Mouse (Mus musculus) stomach, embryonic 14.5 days (tissue): Measurements from ENCODE around the gene H1fx. TPM values are rescaled to one million over a fixed set of nuclear protein-coding genes. Genes with fewer than 3 reads are reported as not detected.

Experiments used
- ATAC-seq: fragments of 200-750 bp; cut with Nextera tagmentation; 2 replicates; pipeline ENCODE4 v1.8.0; 2017; ENCODE audit warnings: low read depth, moderate TSS enrichment; ENCODE audit not compliant: insufficient number of reproducible peaks, insufficient read depth, low FRiP score
- H3K27ac ChIP-seq: fragments of 300-500 bp; sonication (generic); 2 replicates; pipeline ENCODE4 v1.5.1; 2014; ENCODE audit warnings: mild to moderate bottlenecking, low read length, moderate library complexity, mixed read lengths
- H3K27me3 ChIP-seq: fragments of 300-500 bp; sonication (generic); 2 replicates; pipeline ENCODE4 v1.6.1; 2014; ENCODE audit warnings: low read length, control low read depth, mixed read lengths; ENCODE audit not compliant: control insufficient read depth, insufficient read depth
- H3K36me3 ChIP-seq: fragments of 300-500 bp; sonication (generic); 2 replicates; pipeline ENCODE4 v1.6.1; 2014; ENCODE audit warnings: mild to moderate bottlenecking, control low read depth, low read length, moderate library complexity, mixed read lengths; ENCODE audit not compliant: control insufficient read depth, insufficient read depth
- H3K4me1 ChIP-seq: fragments of 300-500 bp; sonication (generic); 2 replicates; pipeline ENCODE4 v1.6.1; 2014; ENCODE audit warnings: low read length, control low read depth, mixed read lengths; ENCODE audit not compliant: control insufficient read depth, insufficient read depth
- H3K4me2 ChIP-seq: fragments of 300-500 bp; sonication (generic); replicated peaks from 2 replicates; pipeline ENCODE4 v1.6.1; 2014; ENCODE audit warnings: low read depth, low read length, control low read depth
- H3K4me3 ChIP-seq: fragments of 300-500 bp; sonication (generic); 2 replicates; pipeline ENCODE4 v1.5.1; 2014; ENCODE audit warnings: low read depth, low read length, control low read depth
- H3K9ac ChIP-seq: fragments of 300-500 bp; sonication (generic); replicated peaks from 2 replicates; pipeline ENCODE4 v1.6.1; 2014; ENCODE audit warnings: low read depth, mild to moderate bottlenecking, control low read depth, low read length, moderate library complexity, mixed read lengths
- H3K9me3 ChIP-seq: fragments of 300-500 bp; sonication (generic); 2 replicates; pipeline ENCODE4 v1.6.1; 2016; ENCODE audit warnings: low read depth, low read length, control low read depth; ENCODE audit not compliant: control insufficient read depth
- WGBS: fragments of 180-500 bp; shearing (Covaris S2); extraction: QIAGEN DNeasy Blood & Tissue Kit; methylation state at CpG from one replicate; pipeline ENCODE4 v1.1.7; 2014; 5-methylcytosine and 5-hydroxymethylcytosine counted together
- polyA plus RNA-seq: library from polyadenylated mRNA; unstranded; fragments of >200 nt; fragmentation: Nextera tagmentation; extraction: Ambion mirVana; gene quantifications from 2 replicates; pipeline ENCODE4 v1.2.1, GENCODE M21; 2014

Gene H1fx
- polyA plus RNA-seq, 1 experiment from 2014 or later: 19.6 TPM

DNA sequence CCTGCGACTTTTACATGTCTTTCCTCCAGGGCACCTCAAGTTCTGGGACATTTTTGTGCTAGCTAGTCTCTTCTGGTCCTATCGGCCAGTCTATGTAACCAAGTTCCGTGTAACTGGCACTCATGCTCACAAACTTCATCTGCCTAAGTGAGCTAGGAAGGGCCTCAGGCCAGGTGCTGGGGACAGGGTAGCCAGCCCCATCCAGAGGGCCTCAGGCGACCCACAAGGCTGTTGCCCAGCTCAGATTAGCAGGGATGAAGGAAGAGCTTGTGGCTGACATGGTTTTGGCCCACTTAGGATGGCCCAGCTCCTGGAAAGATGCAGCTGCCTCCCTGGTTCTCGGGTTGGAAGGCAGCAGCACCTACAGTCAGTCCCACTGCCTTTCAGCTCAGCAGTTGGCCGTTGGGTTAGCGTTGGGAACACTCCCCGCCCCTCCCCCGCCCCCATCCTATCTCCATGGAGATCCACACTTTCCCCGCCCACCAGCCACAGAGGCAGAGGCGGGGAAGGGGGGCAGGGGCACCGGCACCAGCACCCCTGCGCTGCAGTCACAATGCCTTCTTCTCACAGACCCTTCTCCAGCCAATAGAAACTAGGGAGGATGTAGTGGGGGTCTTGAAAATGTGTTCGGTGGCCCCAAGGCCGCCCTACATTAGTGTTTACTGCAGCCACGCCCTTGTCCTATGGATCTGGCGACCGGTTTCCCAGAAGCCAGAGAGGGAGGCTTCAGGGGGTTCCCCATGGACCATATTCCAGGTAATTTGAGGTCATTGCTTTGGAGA, 12.5 kb upstream of the H1fx start:
- no peak overlapping the region for H3K27ac ChIP-seq
- peaks cover 10% of the 10 kb centered on the region for H3K4me1 ChIP-seq
- WGBS: 7% methylated on average over 18 of the region's 18 CpGs
- H3K4me3 ChIP-seq: peak overlapping the region; percentile 25
- no peaks in the 10 kb centered on the region for H3K27me3 ChIP-seq
- peak; percentile 77; the same call in 1 of the 2 replicates for ATAC-seq
- peaks cover 9% of the 10 kb centered on the region for H3K36me3 ChIP-seq
- H3K4me2 ChIP-seq: peak overlapping the region; percentile 51
- no peak overlapping the region for H3K9ac ChIP-seq
- no peaks in the 10 kb centered on the region for H3K9me3 ChIP-seq

DNA sequence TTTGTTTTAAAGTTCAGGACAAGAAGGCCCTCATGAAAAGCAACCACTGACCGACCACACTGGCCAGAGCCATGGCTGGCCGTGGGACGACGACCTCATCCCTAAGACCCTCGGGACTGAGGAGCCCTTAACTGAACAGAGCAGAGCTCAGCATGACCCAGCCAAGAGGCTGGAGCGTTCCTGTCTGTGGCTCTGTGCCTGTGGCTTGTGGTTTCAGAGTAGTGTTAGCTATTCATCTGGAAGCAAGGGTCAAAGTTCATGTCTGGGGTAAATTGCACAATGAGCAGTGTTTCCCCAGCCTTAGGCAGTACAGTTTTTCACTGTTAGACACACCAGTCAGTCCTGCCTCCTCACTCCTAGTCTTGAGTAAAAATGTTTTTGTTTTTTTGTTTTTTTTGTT, 11.3 kb upstream of the H1fx start:
- ATAC-seq: no peak
- no peaks in the 10 kb centered on the region for H3K27me3 ChIP-seq
- H3K4me1 ChIP-seq: peaks cover 10% of the 10 kb centered on the region
- no peak overlapping the region for H3K4me2 ChIP-seq
- no peak overlapping the region for H3K9ac ChIP-seq
- H3K36me3 ChIP-seq: no peaks in the 10 kb centered on the region
- no peaks in the 10 kb centered on the region for H3K9me3 ChIP-seq
- no peak overlapping the region for H3K4me3 ChIP-seq
- no peak overlapping the region for H3K27ac ChIP-seq
- 38% methylated on average over 6 of the region's 6 CpGs for WGBS

DNA sequence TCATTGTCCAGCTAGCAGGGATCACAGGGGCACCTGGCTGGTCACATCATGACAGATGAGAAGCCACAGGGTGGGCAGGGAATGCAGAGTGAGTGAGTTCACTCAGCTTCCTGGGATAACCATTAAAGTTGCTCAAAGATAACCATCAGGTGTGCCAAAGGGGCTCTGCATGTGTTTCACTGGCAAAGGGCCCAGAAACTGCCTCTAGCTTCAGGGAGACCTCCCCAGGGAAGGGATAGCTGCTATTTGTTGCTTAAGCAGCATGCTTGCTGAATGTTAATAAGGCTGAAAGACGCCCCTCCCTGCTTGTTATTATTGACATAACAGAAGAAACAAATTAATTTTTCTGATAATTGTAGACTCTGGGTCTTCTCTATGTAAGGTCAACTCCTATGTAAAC, 10.4 kb upstream of the H1fx start:
- Histone ChIP-seq H3K9me3 (no peaks in the 10 kb centered on the region), H3K4me1 (peaks cover 10% of the 10 kb centered on the region), H3K27ac (no peak overlapping the region), H3K9ac (no peak overlapping the region), H3K4me3 (no peak overlapping the region), H3K4me2 (no peak overlapping the region), H3K27me3 (no peaks in the 10 kb centered on the region), H3K36me3 (no peaks in the 10 kb centered on the region)
- WGBS: 79% methylated on average over 1 of the region's 1 CpGs
- ATAC-seq: no peak

DNA sequence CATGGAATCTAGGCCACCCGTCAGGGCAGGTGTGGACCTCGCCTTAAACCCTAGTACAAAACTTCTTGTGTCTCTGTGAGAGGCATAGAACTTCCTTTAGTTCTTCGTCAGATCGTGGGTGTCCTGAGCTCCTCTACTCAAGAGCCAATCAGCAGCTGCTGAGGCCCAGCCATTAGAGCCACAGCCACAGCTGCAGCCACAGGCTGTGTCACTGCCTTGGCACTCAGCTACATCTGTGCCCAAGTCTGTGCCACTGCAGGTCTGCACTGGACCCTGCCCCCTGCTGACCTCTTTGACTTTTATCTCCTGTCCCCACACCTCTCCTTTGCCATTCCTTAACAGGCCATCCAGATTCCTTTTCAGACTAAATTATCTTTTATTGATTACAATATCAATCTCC, 9.8 kb upstream of the H1fx start:
- peaks cover 10% of the 10 kb centered on the region for H3K4me1 ChIP-seq
- H3K9me3 ChIP-seq: no peaks in the 10 kb centered on the region
- WGBS: 73% methylated on average over 4 of the region's 4 CpGs
- no peak overlapping the region for H3K9ac ChIP-seq
- H3K4me3 ChIP-seq: no peak overlapping the region
- H3K4me2 ChIP-seq: no peak overlapping the region
- H3K36me3 ChIP-seq: peaks cover 3% of the 10 kb centered on the region; the same call in 1 of the 2 replicates
- H3K27me3 ChIP-seq: no peaks in the 10 kb centered on the region
- no peak for ATAC-seq
- H3K27ac ChIP-seq: no peak overlapping the region

DNA sequence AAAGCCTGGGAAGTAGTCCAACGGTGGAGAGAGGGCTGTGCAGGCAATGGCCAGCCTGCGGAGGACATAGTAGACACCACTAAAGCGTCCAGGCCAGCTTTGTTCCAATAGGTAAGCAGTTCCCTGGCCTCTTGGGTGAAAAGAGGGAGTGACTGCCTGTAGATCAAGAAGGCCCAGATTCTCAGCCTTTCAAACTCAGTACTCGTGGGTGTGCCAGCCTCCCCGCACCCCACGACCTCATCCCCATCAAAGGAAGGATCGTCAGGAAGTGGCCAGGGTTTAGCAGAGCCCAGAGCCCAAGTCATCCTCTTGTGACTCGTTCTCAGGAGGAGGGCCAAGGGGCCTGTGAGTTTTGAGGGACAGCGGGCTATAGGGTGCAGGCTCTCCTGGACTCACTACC, 1.1 kb upstream of the H1fx start:
- Histone ChIP-seq H3K9me3 (no peaks in the 10 kb centered on the region), H3K36me3 (peaks cover 8% of the 10 kb centered on the region; the same call in 1 of the 2 replicates), H3K4me2 (peak overlapping the region; percentile 65), H3K4me1 (peaks cover 10% of the 10 kb centered on the region; the same call in 1 of the 2 replicates), H3K9ac (no peak overlapping the region), H3K4me3 (peak overlapping the region; percentile 85; the same call in 1 of the 2 replicates), H3K27me3 (no peaks in the 10 kb centered on the region), H3K27ac (no peak overlapping the region)
- ATAC-seq: no peak
- 59% methylated on average over 9 of the region's 9 CpGs for WGBS

DNA sequence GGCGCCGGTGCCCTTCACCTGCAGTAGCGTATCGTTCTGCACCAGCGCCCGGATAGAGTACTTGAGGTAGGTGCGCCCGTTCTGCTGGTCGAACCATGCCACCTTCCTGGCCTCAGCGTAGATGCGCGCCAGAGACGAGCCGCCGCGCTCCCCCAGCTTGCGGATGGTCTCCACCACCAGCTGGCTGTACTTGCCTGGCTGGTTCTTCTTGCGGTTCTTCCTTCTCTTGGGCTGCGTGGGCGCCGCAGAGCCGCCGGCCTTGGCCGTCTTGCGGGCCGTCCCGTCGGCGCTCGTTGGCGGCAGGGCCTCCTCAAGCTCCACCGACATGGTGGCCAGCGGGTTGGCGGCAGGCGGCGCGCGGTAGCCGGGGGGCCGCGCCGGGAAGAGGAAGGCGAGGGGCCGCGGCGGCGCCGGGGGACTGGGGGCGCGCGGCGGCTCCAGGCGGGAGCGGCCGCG, 379 bp downstream of the H1fx start:
- peak; percentile 17; the same call in 1 of the 2 replicates for ATAC-seq
- Histone ChIP-seq H3K4me3 (peak overlapping the region; percentile 85), H3K36me3 (peaks cover 5% of the 10 kb centered on the region; the same call in 1 of the 2 replicates), H3K9me3 (no peaks in the 10 kb centered on the region), H3K9ac (peak overlapping the region; percentile 79), H3K4me2 (peak overlapping the region; percentile 65), H3K27ac (peak overlapping the region; percentile 86), H3K4me1 (peaks cover 10% of the 10 kb centered on the region; the same call in 1 of the 2 replicates), H3K27me3 (no peaks in the 10 kb centered on the region)
- WGBS: under 1% methylated on average over 55 of the region's 56 CpGs

DNA sequence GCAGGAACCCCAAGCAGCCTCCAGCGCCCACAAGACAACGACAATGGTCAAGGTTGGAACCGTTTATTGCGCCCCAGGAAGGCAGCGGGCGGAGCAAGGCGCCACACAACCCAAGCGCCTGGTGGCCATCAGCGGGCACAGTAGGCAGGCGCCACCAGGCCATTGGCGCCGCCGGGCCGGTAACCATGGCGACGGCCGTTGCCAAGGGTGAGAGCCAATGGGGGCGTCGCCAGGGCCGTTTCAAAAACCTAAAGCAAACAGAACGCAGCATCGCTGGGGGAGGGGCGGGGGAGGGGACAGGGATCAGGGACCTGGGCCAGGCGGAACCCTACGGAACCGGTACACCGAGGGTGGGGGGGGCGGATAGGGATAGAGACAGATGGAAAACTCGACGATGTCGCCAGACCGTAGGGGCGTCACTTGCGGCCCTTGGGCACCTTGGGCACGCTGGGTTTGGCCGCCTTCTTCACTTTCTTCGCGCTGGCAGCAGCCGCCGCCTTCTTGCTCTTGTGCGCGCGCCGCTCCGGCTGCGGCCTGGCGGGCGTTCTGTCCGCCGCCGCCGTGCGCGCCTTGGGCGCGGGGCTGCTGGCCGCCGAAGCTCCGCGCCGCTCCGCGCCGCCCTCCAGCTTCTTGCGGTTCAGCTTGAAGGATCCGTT, 935 bp downstream of the H1fx start:
- Histone ChIP-seq H3K27me3 (no peaks in the 10 kb centered on the region), H3K4me2 (peak overlapping the region; percentile 65), H3K9ac (peak overlapping the region; percentile 79), H3K36me3 (peaks cover 5% of the 10 kb centered on the region; the same call in 1 of the 2 replicates), H3K27ac (peak overlapping the region; percentile 86), H3K4me1 (peaks cover 10% of the 10 kb centered on the region; the same call in 1 of the 2 replicates), H3K4me3 (peak overlapping the region; percentile 85), H3K9me3 (no peaks in the 10 kb centered on the region)
- peak; percentile 80 for ATAC-seq
- under 1% methylated on average over 66 of the region's 66 CpGs for WGBS

DNA sequence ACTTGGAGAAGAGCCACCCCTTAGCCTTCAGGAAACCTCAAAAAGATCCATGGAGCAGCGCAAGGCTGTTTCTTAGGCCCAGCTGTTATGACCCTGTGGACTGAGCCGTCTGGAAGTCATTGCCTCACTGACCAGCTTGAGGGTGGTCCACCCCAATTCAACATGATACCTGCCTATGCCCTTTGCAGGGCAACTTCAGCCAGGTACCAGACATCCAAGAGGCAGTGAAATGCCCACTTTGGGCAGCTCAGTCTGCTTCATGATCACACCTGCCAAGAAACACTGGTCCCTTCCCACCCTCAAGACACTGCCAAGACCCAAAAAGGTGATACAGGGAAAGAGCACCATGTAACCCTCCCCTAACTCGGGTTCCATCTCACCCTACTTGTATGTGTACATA, 1.7 kb downstream of the H1fx start:
- H3K36me3 ChIP-seq: peaks cover 3% of the 10 kb centered on the region; the same call in 1 of the 2 replicates
- no peak overlapping the region for H3K9ac ChIP-seq
- H3K4me2 ChIP-seq: peak overlapping the region; percentile 65
- H3K27ac ChIP-seq: no peak overlapping the region
- H3K4me1 ChIP-seq: peaks cover 10% of the 10 kb centered on the region; the same call in 1 of the 2 replicates
- no peak for ATAC-seq
- no peaks in the 10 kb centered on the region for H3K9me3 ChIP-seq
- 70% methylated on average over 3 of the region's 3 CpGs for WGBS
- H3K4me3 ChIP-seq: peak overlapping the region; percentile 85; the same call in 1 of the 2 replicates
- no peaks in the 10 kb centered on the region for H3K27me3 ChIP-seq
